Mouse (Mus musculus): Measurements from ENCODE around the gene Mtif3. TPM values are rescaled to one million over a fixed set of nuclear protein-coding genes. Genes with fewer than 3 reads are reported as not detected.
"Not testable (repeated sequence)": the region's sequence is repeated elsewhere in the genome, so short reads cannot be mapped to it uniquely, and the experiment has no call there.

Gene Mtif3
- polyA plus RNA-seq, 1 experiment from 2014 or later = 27.1 TPM

- Histone ChIP-seq H3K4me2 (ENCODE audit: low read length) (no peak overlapping the region), H3K9ac (ENCODE audit: low read length) (no peak overlapping the region), H3K27me3 (replicated peaks; ENCODE audit: control insufficient read depth, insufficient read depth, low read length) (no peaks in the 10 kb centered on the region), H3K4me1 (ENCODE audit: control insufficient read depth, insufficient read depth, low read length) (peaks cover 5% of the 10 kb centered on the region; the same call in 1 of the 2 replicates), H3K27ac (ENCODE audit: low read depth, low read length) (no peak overlapping the region), H3K9me3 (replicated peaks; ENCODE audit: control insufficient read depth, low read length) (no peaks in the 10 kb centered on the region), H3K4me3 (ENCODE audit: low read depth, low read length) (no peak overlapping the region), H3K36me3 (ENCODE audit: control insufficient read depth, insufficient read depth, low read length) (no peaks in the 10 kb centered on the region)
- ATAC-seq = no peak
- WGBS = 92% methylated on average over 2 of the region's 2 CpGs
- no peak for DNase-seq (ENCODE audit: low spot score)
These were observed 19.0 kb downstream of the Mtif3 start for GRCm38 (mm10) chr5:146944568-146944967.

- Histone ChIP-seq H3K9me3 (replicated peaks; ENCODE audit: control insufficient read depth, low read length) (no peaks in the 10 kb centered on the region), H3K4me3 (ENCODE audit: low read depth, low read length) (no peak overlapping the region), H3K9ac (ENCODE audit: low read length) (no peak overlapping the region), H3K4me2 (ENCODE audit: low read length) (no peak overlapping the region), H3K27me3 (replicated peaks; ENCODE audit: control insufficient read depth, insufficient read depth, low read length) (no peaks in the 10 kb centered on the region), H3K27ac (ENCODE audit: low read depth, low read length) (no peak overlapping the region), H3K4me1 (ENCODE audit: control insufficient read depth, insufficient read depth, low read length) (no peaks in the 10 kb centered on the region), H3K36me3 (ENCODE audit: control insufficient read depth, insufficient read depth, low read length) (no peaks in the 10 kb centered on the region)
- whole genome bisulfite sequencing = 71% methylated on average over 15 of the region's 15 CpGs
- ATAC-seq (no peak), DNase-seq (ENCODE audit: low spot score) (no peak)
These were observed 20.6 kb downstream of the Mtif3 start for GRCm38 (mm10) chr5:146942965-146943364.

- H3K4me3 ChIP-seq (ENCODE audit: low read depth, low read length); H3K27ac ChIP-seq (ENCODE audit: low read depth, low read length); H3K9me3 ChIP-seq (replicated peaks; ENCODE audit: control insufficient read depth, low read length); H3K4me2 ChIP-seq (ENCODE audit: low read length); H3K4me1 ChIP-seq (ENCODE audit: control insufficient read depth, insufficient read depth, low read length); H3K27me3 ChIP-seq (replicated peaks; ENCODE audit: control insufficient read depth, insufficient read depth, low read length); H3K36me3 ChIP-seq (ENCODE audit: control insufficient read depth, insufficient read depth, low read length); H3K9ac ChIP-seq (ENCODE audit: low read length); ATAC-seq: not testable (repeated sequence)
- 70% methylated on average over 2 of the region's 2 CpGs for WGBS
- DNase-seq (ENCODE audit: low spot score) = peak; percentile 18
These were observed 21.7 kb downstream of the Mtif3 start for GRCm38 (mm10) chr5:146941939-146942338.

- Histone ChIP-seq H3K4me3 (ENCODE audit: low read depth, low read length) (no peak overlapping the region), H3K4me1 (ENCODE audit: control insufficient read depth, insufficient read depth, low read length) (no peaks in the 10 kb centered on the region), H3K27ac (ENCODE audit: low read depth, low read length) (no peak overlapping the region), H3K4me2 (ENCODE audit: low read length) (no peak overlapping the region), H3K9me3 (replicated peaks; ENCODE audit: control insufficient read depth, low read length) (no peaks in the 10 kb centered on the region), H3K27me3 (replicated peaks; ENCODE audit: control insufficient read depth, insufficient read depth, low read length) (no peaks in the 10 kb centered on the region), H3K9ac (ENCODE audit: low read length) (no peak overlapping the region), H3K36me3 (ENCODE audit: control insufficient read depth, insufficient read depth, low read length) (no peaks in the 10 kb centered on the region)
- ATAC-seq (peak; percentile 33; the same call in 1 of the 2 replicates), DNase-seq (ENCODE audit: low spot score) (peak; percentile 83)
- WGBS = 21% methylated on average over 7 of the region's 7 CpGs
These were observed 23.4 kb downstream of the Mtif3 start for GRCm38 (mm10) chr5:146940219-146940618.

GRCm38 (mm10) chr5:146939109-146939796 lies 24.3 kb downstream of the Mtif3 start:
- WGBS = 68% methylated on average over 16 of the region's 16 CpGs
- ATAC-seq (peak; percentile 65; the same call in 1 of the 2 replicates), DNase-seq (ENCODE audit: low spot score) (peak; percentile 50)
- H3K4me3 ChIP-seq (ENCODE audit: low read depth, low read length) = no peak overlapping the region
- no peaks in the 10 kb centered on the region for H3K9me3 ChIP-seq (replicated peaks; ENCODE audit: control insufficient read depth, low read length)
- H3K4me2 ChIP-seq (ENCODE audit: low read length) = no peak overlapping the region
- H3K27ac ChIP-seq (ENCODE audit: low read depth, low read length) = no peak overlapping the region; the same call in 1 of the 2 replicates
- H3K36me3 ChIP-seq (ENCODE audit: control insufficient read depth, insufficient read depth, low read length) = no peaks in the 10 kb centered on the region
- no peaks in the 10 kb centered on the region for H3K4me1 ChIP-seq (ENCODE audit: control insufficient read depth, insufficient read depth, low read length)
- no peaks in the 10 kb centered on the region for H3K27me3 ChIP-seq (replicated peaks; ENCODE audit: control insufficient read depth, insufficient read depth, low read length)
- no peak overlapping the region for H3K9ac ChIP-seq (ENCODE audit: low read length)

GRCm38 (mm10) chr5:146937541-146938503 lies 25.8 kb downstream of the Mtif3 start:
- 87% methylated on average over 32 of the region's 32 CpGs for WGBS
- Histone ChIP-seq H3K36me3 (ENCODE audit: control insufficient read depth, insufficient read depth, low read length) (no peaks in the 10 kb centered on the region), H3K4me3 (ENCODE audit: low read depth, low read length) (no peak overlapping the region), H3K9me3 (replicated peaks; ENCODE audit: control insufficient read depth, low read length) (no peaks in the 10 kb centered on the region), H3K27ac (ENCODE audit: low read depth, low read length) (no peak overlapping the region), H3K4me2 (ENCODE audit: low read length) (no peak overlapping the region), H3K9ac (ENCODE audit: low read length) (no peak overlapping the region), H3K4me1 (ENCODE audit: control insufficient read depth, insufficient read depth, low read length) (no peaks in the 10 kb centered on the region), H3K27me3 (replicated peaks; ENCODE audit: control insufficient read depth, insufficient read depth, low read length) (no peaks in the 10 kb centered on the region)
- DNase-seq (ENCODE audit: low spot score) = no peak
- no peak for ATAC-seq

- no peak overlapping the region for H3K4me2 ChIP-seq (ENCODE audit: low read length)
- ATAC-seq (no peak), DNase-seq (ENCODE audit: low spot score) (no peak)
- H3K9ac ChIP-seq (ENCODE audit: low read length) = no peak overlapping the region
- no peaks in the 10 kb centered on the region for H3K9me3 ChIP-seq (replicated peaks; ENCODE audit: control insufficient read depth, low read length)
- WGBS = 92% methylated on average over 12 of the region's 12 CpGs
- H3K4me1 ChIP-seq (ENCODE audit: control insufficient read depth, insufficient read depth, low read length) = no peaks in the 10 kb centered on the region
- no peaks in the 10 kb centered on the region for H3K27me3 ChIP-seq (replicated peaks; ENCODE audit: control insufficient read depth, insufficient read depth, low read length)
- H3K36me3 ChIP-seq (ENCODE audit: control insufficient read depth, insufficient read depth, low read length) = no peaks in the 10 kb centered on the region
- no peak overlapping the region for H3K4me3 ChIP-seq (ENCODE audit: low read depth, low read length)
- no peak overlapping the region for H3K27ac ChIP-seq (ENCODE audit: low read depth, low read length)
These were observed 30.1 kb downstream of the Mtif3 start for GRCm38 (mm10) chr5:146933466-146933865.

- no peak overlapping the region for H3K9ac ChIP-seq (ENCODE audit: low read length)
- H3K4me1 ChIP-seq (ENCODE audit: control insufficient read depth, insufficient read depth, low read length) = no peaks in the 10 kb centered on the region
- WGBS = 81% methylated on average over 16 of the region's 16 CpGs
- ATAC-seq = no peak
- H3K27me3 ChIP-seq (replicated peaks; ENCODE audit: control insufficient read depth, insufficient read depth, low read length) = no peaks in the 10 kb centered on the region
- no peaks in the 10 kb centered on the region for H3K9me3 ChIP-seq (replicated peaks; ENCODE audit: control insufficient read depth, low read length)
- no peaks in the 10 kb centered on the region for H3K36me3 ChIP-seq (ENCODE audit: control insufficient read depth, insufficient read depth, low read length)
- no peak overlapping the region for H3K4me2 ChIP-seq (ENCODE audit: low read length)
- no peak overlapping the region for H3K4me3 ChIP-seq (ENCODE audit: low read depth, low read length)
- no peak for DNase-seq (ENCODE audit: low spot score)
- H3K27ac ChIP-seq (ENCODE audit: low read depth, low read length) = no peak overlapping the region
These were observed 31.6 kb downstream of the Mtif3 start for GRCm38 (mm10) chr5:146931904-146932553.
